Mouse (Mus musculus) thymus, postnatal 14 days (tissue): Measurements from ENCODE around the gene Ltb.

Experiments used
- DNase-seq: peaks from one replicate; pipeline ENCODE4 v3.0.0; 2021

The Ltb gene

DNA sequence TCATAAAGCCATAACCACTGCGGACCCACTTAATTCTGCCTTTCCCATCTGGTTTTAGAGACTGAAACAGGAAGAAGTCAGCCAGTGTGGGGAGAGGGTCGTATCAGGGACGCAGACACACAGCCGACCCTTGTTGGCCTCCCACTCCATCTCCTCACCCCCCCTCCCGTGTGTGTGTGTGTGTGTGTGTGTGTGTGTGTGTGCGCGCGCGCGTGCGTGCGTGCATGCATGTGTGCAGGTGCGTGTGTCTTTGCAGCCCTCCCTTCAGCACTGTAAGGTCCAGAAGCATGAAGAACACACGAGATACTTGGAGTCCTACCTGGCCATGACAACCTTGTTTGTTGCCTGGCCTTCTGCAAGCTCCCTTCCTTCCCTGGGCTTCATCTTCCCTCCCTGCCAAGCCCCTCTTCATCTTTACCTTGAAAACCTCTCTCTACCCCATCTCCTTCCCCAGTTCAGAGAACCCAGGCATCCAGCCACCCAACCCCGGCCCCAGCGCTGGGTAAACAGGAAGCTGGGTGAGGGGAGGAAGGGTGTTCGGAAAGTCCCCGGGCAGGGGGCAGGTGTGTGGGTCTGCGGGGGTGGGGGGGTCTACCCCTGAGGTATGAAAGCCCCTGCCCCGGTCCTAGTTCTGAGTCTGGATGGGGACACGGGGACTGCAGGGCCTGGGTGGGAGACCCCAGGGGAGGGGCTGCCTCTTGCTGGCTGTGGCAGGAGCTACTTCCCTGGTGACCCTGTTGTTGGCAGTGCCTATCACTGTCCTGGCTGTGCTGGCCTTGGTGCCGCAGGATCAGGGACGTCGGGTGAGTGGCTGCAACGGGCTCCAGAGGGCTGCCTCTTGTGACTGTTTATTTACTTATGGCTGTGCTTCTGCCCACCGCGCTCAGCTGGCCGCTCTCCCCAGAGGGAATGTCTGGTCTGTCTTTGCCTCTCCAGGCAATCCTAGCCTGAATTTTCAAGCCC, at the start of gene Ltb:
Ltb (plus strand) TSS at position 559 of the 963 bp plus-strand sequence.
- peak; percentile 94 for DNase-seq

DNA sequence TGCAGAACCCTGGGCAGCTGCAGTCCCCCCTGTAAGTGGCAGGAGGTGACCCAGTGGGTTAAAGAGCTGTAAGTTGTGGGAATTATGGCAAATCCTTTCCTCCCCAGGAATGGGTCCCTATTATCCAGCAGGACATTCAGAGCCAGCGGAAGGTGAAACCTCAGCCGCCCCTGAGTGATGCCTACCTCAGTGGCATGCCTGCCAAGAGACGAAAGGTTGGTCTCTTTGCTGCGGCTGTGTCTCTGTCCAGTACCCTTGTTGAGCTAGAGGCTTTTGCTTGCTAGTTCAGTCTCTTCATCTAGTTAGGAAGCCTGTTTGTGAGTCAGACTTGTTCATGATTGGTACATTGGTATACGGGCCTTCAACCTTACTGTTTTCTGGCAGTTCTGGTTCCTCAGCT, 48.1 kb upstream of the Ltb start:
- DNase-seq: no peak

DNA sequence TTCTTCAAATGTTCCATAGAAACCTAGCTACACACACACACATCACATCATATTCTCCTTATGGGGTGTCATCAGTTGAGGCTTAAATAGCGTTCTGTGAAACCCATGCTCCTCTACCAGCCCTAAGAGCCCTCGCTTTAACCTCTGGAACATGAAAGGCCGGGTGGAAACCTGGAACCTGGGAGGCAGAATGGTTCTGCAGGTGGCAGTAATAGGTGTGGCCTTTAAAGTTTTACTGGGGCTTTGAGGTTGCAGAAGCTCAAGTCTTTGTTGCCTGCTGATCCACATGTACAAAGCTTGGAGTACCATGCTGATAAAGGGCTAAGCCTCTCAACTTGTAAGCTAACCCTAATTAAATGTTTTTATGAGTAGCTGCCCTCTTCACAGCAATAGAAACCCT, 46.9 kb upstream of the Ltb start:
- no peak for DNase-seq

GRCm38 (mm10) chr17:35147922-35148639, 46.2 kb upstream of the Ltb start:
- DNase-seq: no peak

DNA sequence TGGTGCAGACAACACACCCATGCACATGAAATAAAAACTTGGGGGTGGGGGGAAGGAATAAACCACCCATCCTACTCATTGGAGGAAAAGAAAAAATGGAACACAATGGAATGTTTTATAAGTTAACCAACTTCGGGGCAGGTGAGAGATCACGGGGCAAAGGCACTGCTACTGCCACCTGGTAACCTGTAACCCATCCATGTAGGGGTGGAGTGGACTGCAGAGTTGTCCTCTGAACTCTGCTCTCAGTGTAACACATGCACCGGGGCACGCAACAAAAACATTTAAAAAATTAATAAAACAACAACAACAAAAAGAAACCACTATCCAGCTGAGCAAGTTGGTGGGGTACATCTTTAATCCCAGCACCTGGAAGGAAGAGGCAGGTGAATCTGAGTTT, 42.1 kb upstream of the Ltb start:
- no peak for DNase-seq

GRCm38 (mm10) chr17:35153077-35153476, 41.2 kb upstream of the Ltb start:
- no peak for DNase-seq

DNA sequence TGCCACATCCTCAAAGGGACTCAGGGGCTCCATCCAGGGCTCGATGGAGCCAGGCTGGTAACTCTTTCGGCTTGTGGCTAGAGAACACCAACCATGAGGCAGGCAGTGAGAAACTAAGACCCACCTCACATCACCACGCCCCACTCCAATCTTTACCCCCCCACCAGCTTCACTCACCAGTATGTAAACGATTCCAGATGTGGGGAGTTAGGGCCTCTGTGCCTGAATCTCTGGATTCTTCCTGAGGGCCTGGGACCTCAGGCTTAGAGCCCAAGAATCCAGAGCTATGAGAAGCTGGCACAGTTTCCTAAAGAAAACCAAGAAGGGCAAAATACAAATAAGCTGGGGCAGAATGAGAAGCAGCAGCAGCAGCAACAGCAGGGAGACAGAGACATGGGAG, 40.3 kb upstream of the Ltb start:
- DNase-seq: no peak

GRCm38 (mm10) chr17:35154616-35155015, 39.6 kb upstream of the Ltb start:
- DNase-seq: no peak

- DNase-seq: no peak
Measured at GRCm38 (mm10) chr17:35155451-35155850, 38.8 kb upstream of the Ltb start.

DNA sequence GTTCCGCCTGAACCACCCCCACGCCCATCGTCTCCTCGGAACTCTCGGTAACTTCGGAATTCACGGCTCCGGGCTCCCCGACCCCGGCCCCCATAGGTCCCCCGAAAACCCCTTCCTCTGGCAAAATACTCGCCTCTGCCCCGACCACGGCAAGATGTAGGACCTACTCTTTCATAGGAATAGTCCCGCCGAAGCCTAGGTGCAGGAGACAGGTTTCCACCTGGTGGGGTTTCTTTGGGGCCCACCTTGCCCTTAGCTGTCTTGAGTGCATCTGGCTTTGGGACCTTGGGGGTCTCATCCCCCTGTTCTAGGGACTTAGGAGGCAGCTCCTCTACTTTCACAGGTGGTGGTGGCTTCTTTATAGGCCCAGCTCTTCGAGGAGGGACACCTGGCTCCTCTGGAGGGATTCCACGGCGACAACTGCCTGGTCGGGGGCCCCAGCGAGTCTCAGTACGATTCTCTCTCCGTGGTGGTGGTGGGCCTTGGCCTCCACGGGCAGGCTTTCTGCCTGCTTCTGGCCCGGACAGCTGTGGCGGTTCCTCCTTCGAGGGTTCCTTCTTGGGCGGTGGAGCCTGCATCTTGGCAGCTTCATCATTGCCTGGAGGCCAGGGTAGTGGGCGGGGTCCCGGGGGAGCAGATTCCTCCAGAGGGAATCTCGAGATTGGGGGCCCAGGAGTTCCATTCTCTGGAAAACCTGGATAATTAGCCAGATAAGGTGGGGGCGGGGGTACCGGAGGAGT, 37.6 kb upstream of the Ltb start:
- DNase-seq: no peak

- DNase-seq: no peak
Measured at GRCm38 (mm10) chr17:35157254-35157653, 37.0 kb upstream of the Ltb start.

GRCm38 (mm10) chr17:35157661-35158175, 36.5 kb upstream of the Ltb start:
- no peak for DNase-seq

GRCm38 (mm10) chr17:35158850-35159593, 35.2 kb upstream of the Ltb start:
- DNase-seq: no peak

GRCm38 (mm10) chr17:35159638-35160037, 34.6 kb upstream of the Ltb start:
- DNase-seq: no peak

DNA sequence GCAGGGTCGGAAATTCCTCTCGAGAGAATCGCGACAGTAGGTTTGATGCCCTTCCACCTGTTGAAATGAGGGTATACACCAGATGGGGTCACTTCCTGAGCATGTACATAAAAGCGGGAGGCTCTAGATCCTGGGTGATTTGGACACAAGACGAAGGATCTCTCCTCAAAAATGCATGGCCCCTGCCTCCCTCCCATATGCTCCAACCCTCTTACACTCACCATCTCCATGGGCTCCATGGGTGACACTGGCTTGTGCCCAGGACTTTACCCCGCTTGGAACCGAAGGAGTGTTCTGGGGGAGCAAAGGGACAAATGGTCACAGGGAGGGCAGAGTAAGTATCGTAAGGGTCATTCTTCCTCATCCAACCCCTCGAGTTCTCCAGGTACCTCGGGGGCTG, 32.8 kb upstream of the Ltb start:
- no peak for DNase-seq

GRCm38 (mm10) chr17:35162121-35162520, 32.1 kb upstream of the Ltb start:
- DNase-seq: no peak

DNA sequence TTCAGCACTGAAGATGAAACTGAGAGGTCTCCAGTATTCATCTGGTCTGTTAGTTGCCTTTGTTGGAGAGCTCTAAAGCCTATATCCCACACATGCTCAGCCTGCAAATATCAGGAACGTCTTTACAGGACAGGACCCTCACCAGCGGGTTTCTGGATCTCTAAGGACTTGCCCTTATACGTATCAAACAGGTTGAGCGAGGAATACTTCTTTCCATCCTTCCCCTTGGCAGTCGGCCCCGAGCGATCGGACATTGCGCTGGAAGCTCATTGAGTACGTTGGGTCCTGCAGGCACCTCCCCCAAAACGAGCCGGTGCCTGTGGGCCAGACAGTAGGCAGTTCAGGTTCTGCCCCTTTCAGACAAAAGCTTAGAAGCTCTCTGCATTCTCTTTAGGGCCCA, 31.5 kb upstream of the Ltb start:
- no peak for DNase-seq

GRCm38 (mm10) chr17:35163326-35164081, 30.7 kb upstream of the Ltb start:
- no peak for DNase-seq

DNA sequence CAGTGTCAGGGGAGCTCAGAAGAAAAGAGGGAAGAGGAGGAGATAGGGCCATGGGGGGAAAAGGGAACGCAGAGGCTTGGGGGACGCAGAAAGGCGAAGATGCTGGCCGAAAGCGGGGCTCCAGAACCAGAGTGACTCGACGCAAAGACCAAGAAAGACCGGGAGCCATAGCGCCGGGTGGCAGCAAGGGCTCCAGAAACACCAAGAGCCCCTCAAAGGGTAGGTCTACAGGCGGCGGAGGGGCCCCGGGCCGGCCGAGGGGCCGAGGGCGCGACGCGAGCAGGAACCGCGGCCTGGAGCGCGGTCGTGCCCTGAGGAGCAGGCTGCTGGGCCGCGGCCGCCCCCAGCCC, 30.0 kb upstream of the Ltb start:
- no peak for DNase-seq

GRCm38 (mm10) chr17:35164568-35165450, 29.4 kb upstream of the Ltb start, which contains the start of gene Prrc2a:
Prrc2a (minus strand) TSS chr17:35164897.
- peak; percentile 97 for DNase-seq
